Mouse (Mus musculus) right cerebral cortex, postnatal 36 days (tissue): ENCODE results near the gene Fxyd5.
A peak's percentile ranks its signal among the peaks of the same experiment; 100 is the strongest.

ENCODE experiments used
- DNase-seq, 2 experiments: peaks; one replicate each; pipeline ENCODE4 v3.0.0; 2022; ENCODE audit warnings: low spot score in 2 of 2, mixed read lengths in 1 of 2

Gene Fxyd5

DNA sequence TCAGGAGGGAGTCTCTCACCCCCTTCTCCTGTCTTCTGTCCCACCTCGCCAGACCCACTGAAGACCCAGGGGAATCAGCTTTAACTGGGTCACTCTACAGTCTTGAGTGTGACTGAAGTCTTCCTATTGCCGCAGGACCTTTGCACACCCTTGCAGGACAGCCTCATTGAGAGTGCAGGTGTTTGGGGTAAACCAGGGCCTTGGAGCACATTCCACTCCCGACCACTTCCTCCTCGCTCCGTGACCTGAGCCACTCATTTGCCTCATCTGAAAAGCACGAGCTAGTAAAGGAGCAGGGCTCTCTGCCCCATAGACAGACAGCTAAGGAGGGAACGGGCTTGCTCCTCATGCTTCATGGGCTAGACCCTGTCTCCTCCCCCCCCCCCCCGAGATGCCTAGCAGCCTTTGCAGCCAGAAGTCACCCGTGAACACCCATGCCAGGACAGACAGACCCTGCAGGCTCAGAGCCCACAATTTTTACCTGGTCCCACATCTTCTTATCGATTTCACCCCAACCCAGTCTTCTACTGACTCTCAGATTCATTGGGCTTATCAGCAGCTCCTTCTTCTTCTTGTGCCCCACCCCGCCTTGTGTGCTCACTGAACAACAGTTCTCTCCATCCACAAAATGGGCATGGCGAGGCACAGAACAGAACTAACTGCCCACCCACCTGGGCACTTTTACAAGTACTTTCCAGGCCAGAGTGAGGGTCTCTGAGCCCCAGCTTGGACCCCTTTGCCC lies 1.8 kb downstream of the Fxyd5 start:
- DNase-seq, result no peak

GRCm38 (mm10) chr7:31039011-31039410 lies 3.3 kb downstream of the Fxyd5 start:
- no peak for DNase-seq

GRCm38 (mm10) chr7:31037675-31038074 lies 4.6 kb downstream of the Fxyd5 start:
- DNase-seq, result no peak

GRCm38 (mm10) chr7:31036917-31037316 lies 5.4 kb downstream of the Fxyd5 start:
- no peak for DNase-seq

GRCm38 (mm10) chr7:31035291-31035690 lies 7.0 kb downstream of the Fxyd5 start:
- no peak for DNase-seq

- DNase-seq, result no peak
Measured at GRCm38 (mm10) chr7:31034789-31035188, 7.5 kb downstream of the Fxyd5 start.

GRCm38 (mm10) chr7:31033409-31034165 lies 8.7 kb downstream of the Fxyd5 start:
- DNase-seq, result no peak

GRCm38 (mm10) chr7:31031731-31032130 lies 10.6 kb downstream of the Fxyd5 start:
- no peak for DNase-seq

DNA sequence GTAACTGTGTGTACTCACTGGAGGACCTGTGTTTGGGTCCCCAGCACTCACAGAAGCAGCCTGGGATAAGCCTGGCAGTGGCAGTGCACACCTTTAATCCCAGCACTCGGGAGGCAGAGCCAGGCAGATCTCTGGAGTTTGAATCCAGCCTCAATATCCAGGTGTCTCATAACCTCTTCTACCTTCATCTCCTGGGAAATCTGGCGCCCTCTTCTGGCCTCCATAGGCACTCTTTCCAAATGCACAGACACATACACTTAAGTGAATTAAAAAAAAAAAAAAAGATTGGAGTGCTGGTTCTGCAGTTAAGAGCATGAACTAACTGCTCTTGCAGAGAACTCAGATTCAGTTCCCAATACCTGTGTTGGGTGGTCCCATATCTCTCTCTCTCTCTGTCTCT lies 11.6 kb downstream of the Fxyd5 start:
- DNase-seq, result no peak

- DNase-seq, result no peak
Measured at GRCm38 (mm10) chr7:31028609-31029008, 13.7 kb downstream of the Fxyd5 start.

GRCm38 (mm10) chr7:31017104-31017901 lies 25.0 kb downstream of the Fxyd5 start:
- peak; percentile 75 to 88 for DNase-seq

DNA sequence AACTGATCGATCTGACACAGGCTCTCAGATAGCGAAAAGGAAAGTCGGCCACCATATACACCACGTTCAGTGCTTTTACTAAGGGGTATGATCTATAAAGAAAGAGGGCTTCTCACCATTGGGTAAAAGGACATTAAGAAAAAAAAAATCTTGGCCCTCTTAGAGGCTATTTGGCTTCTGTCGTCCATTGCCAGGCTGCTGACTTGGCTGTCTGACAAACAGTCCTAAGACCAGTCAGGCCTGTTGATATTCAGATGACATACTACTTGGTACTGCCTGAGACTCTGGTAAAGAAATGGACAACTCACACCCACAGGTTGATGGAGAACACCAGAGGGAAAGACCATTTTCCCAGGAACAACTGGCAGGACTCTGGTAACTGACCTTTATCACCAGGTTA lies 29.3 kb downstream of the Fxyd5 start:
- DNase-seq, result no peak

GRCm38 (mm10) chr7:31008889-31009288 lies 33.4 kb downstream of the Fxyd5 start:
- DNase-seq, result no peak

DNA sequence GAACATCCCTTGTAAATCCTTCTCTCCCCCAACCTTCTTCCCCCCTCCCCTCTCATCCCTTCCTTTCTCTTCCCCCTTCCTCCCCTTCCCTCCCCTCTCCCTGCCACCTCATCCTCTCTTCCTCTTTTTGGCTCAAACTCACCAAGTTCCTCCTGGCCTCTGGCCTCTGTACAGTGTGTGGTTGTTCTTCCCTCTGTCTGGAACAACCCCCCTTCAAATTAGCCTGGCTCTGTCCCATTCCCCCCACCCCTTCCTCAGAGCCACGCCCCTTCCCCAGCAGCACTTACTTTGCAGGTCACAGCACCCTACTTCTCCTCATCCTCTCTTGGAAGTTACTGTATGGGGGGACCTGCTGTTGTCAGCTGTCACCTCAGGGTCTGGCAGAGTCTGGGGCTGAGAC lies 34.1 kb downstream of the Fxyd5 start:
- DNase-seq, result no peak

- DNase-seq, result no peak
Measured at GRCm38 (mm10) chr7:31007775-31008174, 34.5 kb downstream of the Fxyd5 start.

- no peak for DNase-seq
Measured at GRCm38 (mm10) chr7:31002650-31003049, 39.6 kb downstream of the Fxyd5 start.

- peak in 1 of 2 experiments; percentile 7 for DNase-seq
Measured at GRCm38 (mm10) chr7:31000505-31001020, 41.7 kb downstream of the Fxyd5 start.

GRCm38 (mm10) chr7:30996491-30996890 lies 45.8 kb downstream of the Fxyd5 start:
- DNase-seq, result no peak

DNA sequence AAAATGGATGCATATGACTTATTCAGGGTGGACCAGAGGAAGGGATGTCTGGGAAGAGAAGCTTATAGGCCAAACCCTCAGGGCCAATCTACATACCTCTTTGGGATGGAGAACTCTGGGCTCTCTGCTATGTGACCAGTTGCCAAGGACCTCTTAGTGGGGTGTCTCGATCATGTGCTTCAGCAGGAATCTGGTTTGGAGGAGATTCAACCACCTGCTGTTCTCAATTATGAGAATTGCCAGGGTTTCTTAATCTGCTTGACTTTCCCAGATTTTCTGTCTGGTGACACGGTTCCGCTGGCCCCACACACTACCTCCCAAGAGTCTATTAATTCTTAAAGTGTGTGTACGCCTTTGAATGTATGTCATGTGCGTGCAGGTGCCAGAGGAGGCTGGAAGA lies 48.3 kb downstream of the Fxyd5 start:
- no peak for DNase-seq

DNA sequence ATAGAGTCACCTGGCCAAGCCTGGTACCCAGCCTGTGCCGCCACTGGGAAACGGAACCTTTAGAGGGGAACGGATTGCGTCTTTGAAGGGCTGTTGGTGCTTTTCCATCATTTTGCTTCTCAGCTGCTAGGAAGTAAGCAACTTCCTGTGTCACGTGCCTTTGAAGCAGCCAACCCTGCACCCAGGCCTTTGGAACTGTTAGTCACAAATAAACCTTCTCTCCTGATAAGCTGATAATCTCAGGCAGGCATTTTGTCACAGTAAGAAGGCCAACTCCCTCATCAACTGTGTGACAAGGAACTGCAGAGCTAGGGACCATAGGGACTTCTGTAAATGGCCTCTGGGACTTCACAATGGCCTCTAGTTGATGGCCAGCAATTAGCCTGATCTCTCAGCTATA lies 50.1 kb downstream of the Fxyd5 start:
- DNase-seq, result no peak

DNA sequence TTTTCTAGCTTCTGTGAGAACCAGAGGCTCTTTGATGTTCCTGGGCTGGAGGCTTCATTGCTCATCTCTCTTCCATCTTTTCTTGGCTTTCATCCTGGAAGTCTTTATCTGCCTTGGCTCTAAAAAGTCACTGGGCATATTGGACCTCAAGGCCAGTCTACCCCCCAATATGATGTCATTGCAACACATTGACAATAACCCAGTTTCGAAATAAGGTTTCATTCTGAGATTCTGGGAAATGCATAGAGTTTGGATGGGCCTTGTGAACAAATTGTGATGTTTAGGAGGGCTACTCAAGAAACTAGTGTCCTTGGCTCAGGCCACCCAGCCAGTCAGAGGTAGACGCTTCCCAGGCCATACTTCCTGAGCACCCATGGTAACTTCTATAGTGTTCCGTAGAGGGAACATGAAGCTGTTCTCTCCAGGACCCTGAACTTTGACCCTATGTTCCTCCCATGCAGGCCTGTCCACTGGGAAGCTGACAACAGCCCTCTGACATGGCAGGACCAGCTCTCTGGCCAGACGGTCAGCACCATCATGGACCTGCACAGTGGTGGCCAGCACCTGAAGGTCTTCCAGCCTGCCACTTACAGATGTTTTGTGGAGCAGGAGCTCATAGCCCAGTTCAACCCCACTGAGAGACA lies 53.6 kb downstream of the Fxyd5 start:
- DNase-seq, result no peak

DNA sequence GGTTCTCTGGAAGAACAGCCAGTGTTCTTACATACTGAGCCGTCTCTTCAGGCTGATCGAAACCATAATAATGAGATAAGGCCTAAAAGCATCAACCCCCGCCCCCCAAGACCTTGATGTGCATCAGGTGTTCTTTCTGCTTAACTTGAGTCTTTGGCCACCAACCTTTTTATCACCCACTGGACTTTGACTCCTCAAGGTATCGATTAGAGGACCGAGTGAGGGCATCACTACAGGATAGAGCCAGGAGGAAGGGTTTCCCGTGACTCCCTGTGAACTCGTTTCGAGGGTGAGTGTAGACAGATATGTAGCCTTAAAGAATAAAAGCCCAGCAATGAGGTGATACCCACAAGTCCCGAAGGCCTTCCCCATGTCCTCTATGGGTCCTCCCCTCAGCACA lies 56.9 kb downstream of the Fxyd5 start:
- DNase-seq, result no peak
